Comparison of ENCODE assay signal across 8 mouse cellular contexts in the genomic region with DNA sequence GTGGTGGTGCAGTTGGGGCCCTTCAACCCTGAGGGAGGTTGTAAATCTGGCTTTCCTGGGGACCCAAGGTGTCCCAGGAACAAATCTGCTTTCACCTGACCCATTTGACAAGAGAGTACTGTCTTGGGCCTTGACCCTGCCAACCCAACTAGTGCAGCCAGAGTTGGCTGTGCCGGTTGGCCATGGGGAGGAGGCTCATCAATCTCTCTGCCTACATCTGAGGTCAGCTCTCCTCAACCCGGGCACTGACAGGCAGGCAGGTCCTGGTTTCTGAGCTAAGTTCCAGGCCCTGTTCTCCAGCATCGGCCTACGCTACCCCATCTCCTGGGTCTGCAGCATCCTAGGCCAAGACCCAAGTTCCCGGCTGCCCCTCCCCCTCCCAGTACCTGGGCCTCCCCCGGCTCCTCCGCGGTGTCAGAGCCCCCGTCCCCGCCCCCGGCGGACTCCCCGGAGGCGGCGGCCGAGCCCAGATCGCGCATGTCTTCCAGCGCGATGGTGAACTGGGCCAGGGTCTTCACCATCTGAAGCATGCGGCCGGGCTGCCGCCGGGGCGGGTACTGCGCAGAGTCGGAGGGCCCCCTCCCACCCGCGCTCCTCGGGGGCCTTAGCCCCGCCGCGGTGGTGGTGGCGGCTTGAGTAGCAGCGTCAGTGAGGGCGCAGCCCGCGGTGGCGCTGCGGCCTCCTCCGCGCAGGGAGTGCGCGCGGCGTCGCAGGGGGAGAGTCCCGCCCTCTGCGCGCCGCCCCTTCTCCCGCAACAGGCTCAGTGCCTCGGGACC. TPM values are rescaled to one million over a fixed set of nuclear protein-coding genes. Genes with fewer than 3 reads are reported as not detected.
DNase-seq lines count a peak whose midpoint lies in the region; ATAC-seq and TF ChIP-seq lines count a peak whose summit lies in the region.

No protein-coding gene starts in this region.

- peaks cover 33% of the 10 kb centered on the region for H3K4me1 ChIP-seq in kidney, embryonic 16.5 days (ENCODE audit: insufficient read depth, low read length)
- H3K4me1 ChIP-seq in forebrain, embryonic 16.5 days (replicated peaks; ENCODE audit: control insufficient read depth, insufficient read depth, low read length) = peaks cover 28% of the 10 kb centered on the region
- H3K4me1 ChIP-seq in intestine, embryonic 15.5 days (replicated peaks) = peaks cover 21% of the 10 kb centered on the region
- H3K4me1 ChIP-seq in liver, embryonic 14.5 days (replicated peaks; ENCODE audit: control insufficient read depth in 2 of 2, insufficient read depth in 2 of 2, low read length in 1 of 2) = no peaks in the 10 kb centered on the region; a peak in 1 of 4 replicates

- no peak for TF ChIP-seq CTCF in liver, embryonic 14.5 days (IDR thresholded peaks at IDR 0.05; ENCODE audit: low read depth)

- no peaks in the 10 kb centered on the region for H3K27me3 ChIP-seq in kidney, embryonic 16.5 days (ENCODE audit: insufficient read depth, low read length)
- H3K27me3 ChIP-seq in forebrain, embryonic 16.5 days (replicated peaks; ENCODE audit: control insufficient read depth, insufficient read depth, low read length) = no peaks in the 10 kb centered on the region
- no peaks in the 10 kb centered on the region for H3K27me3 ChIP-seq in intestine, embryonic 15.5 days (replicated peaks)
- H3K27me3 ChIP-seq in liver, embryonic 14.5 days (ENCODE audit: control insufficient read depth, insufficient read depth, low read length) = peaks cover 8% of the 10 kb centered on the region

- H3K9me3 ChIP-seq in kidney, embryonic 16.5 days (ENCODE audit: low read length) = no peaks in the 10 kb centered on the region
- no peaks in the 10 kb centered on the region for H3K9me3 ChIP-seq in forebrain, embryonic 16.5 days (ENCODE audit: control insufficient read depth, low read length)
- no peaks in the 10 kb centered on the region for H3K9me3 ChIP-seq in intestine, embryonic 15.5 days
- H3K9me3 ChIP-seq in liver, embryonic 14.5 days (ENCODE audit: control insufficient read depth, low read length) = no peaks in the 10 kb centered on the region

- H3K4me2 ChIP-seq in kidney, embryonic 16.5 days (replicated peaks; ENCODE audit: low read depth, low read length) = peak overlapping the region; percentile 78
- peak overlapping the region; percentile 81 for H3K4me2 ChIP-seq in forebrain, embryonic 16.5 days (ENCODE audit: low read length)
- H3K4me2 ChIP-seq in intestine, embryonic 15.5 days (replicated peaks) = peak overlapping the region; percentile 95
- peak overlapping the region; percentile 49 for H3K4me2 ChIP-seq in liver, embryonic 14.5 days (ENCODE audit: low read depth)

- peak overlapping the region; percentile 47 for H3K4me3 ChIP-seq in kidney, embryonic 16.5 days (ENCODE audit: low read length)
- H3K4me3 ChIP-seq in forebrain, embryonic 16.5 days (replicated peaks; ENCODE audit: low read length) = peak overlapping the region; percentile 63
- peak overlapping the region; percentile 51 for H3K4me3 ChIP-seq in intestine, embryonic 15.5 days (replicated peaks)
- H3K4me3 ChIP-seq in liver, embryonic 14.5 days (ENCODE audit: insufficient read depth in 1 of 2, low read depth in 2 of 2, low read length in 2 of 2) = peak overlapping the region; percentile 30 to 44

- peak; percentile 53 for ATAC-seq in kidney, embryonic 16.5 days (ENCODE audit: low FRiP score, low TSS enrichment)
- ATAC-seq in cerebellum, adult (ENCODE audit: insufficient number of reproducible peaks, low FRiP score, low TSS enrichment) = peak; percentile 56
- ATAC-seq in forebrain, embryonic 16.5 days = peak; percentile 84
- ATAC-seq in intestine, embryonic 15.5 days = peak; percentile 62
- ATAC-seq in liver, embryonic 14.5 days (ENCODE audit: insufficient read depth) = no peak

- WGBS in kidney, embryonic 16.5 days = 3% methylated on average over 47 of the region's 53 CpGs
- 3% methylated on average over 53 of the region's 53 CpGs for WGBS in forebrain, embryonic 16.5 days
- WGBS in intestine, embryonic 15.5 days = 5% methylated on average over 42 of the region's 53 CpGs
- WGBS in liver, embryonic 14.5 days (ENCODE audit: insufficient replicate concordance) = 5% methylated on average over 50 of the region's 53 CpGs

- no peak overlapping the region for H3K27ac ChIP-seq in kidney, embryonic 16.5 days (ENCODE audit: low read length)
- H3K27ac ChIP-seq in forebrain, embryonic 16.5 days (ENCODE audit: low read length) = peak overlapping the region; percentile 5
- H3K27ac ChIP-seq in intestine, embryonic 15.5 days = no peak overlapping the region
- no peak overlapping the region for H3K27ac ChIP-seq in liver, embryonic 14.5 days

- no peak for TF ChIP-seq EP300 in liver, embryonic 14.5 days (IDR thresholded peaks at IDR 0.05; ENCODE audit: low read depth)

- H3K36me3 ChIP-seq in kidney, embryonic 16.5 days (ENCODE audit: insufficient read depth, low read length) = peaks cover 13% of the 10 kb centered on the region
- no peaks in the 10 kb centered on the region; the same call in 1 of the 2 replicates for H3K36me3 ChIP-seq in forebrain, embryonic 16.5 days (ENCODE audit: control insufficient read depth, insufficient read depth)
- H3K36me3 ChIP-seq in intestine, embryonic 15.5 days = peaks cover 9% of the 10 kb centered on the region; the same call in 1 of the 2 replicates
- no peaks in the 10 kb centered on the region for H3K36me3 ChIP-seq in liver, embryonic 14.5 days (replicated peaks; ENCODE audit: control insufficient read depth, insufficient read depth, low read depth)

- no peak for DNase-seq in kidney, adult 18-20 months
- DNase-seq in liver, embryonic 14.5 days (ENCODE audit: low read depth in 3 of 3, low spot score in 3 of 3) = no peak
- peak; percentile 79 to 80 for DNase-seq in right cerebral cortex, postnatal 10 days (ENCODE audit: low spot score in 2 of 2)
- DNase-seq in adipocyte (ENCODE audit: low spot score) = no peak

- H3K9ac ChIP-seq in kidney, embryonic 16.5 days (replicated peaks; ENCODE audit: low read length) = peak overlapping the region; percentile 68
- peak overlapping the region; percentile 89 for H3K9ac ChIP-seq in forebrain, embryonic 16.5 days (replicated peaks; ENCODE audit: low read depth, low read length)
- H3K9ac ChIP-seq in intestine, embryonic 15.5 days = peak overlapping the region; percentile 61
- H3K9ac ChIP-seq in liver, embryonic 14.5 days (replicated peaks) = no peak overlapping the region

RNA-seq across cellular contexts. Expression of gene Relt, which starts 31.0 kb away (rescaled TPM):
- polyA plus RNA-seq in kidney, embryonic 16.5 days (2015; fragmentation: Nextera tagmentation; extraction: Ambion mirVana) = 3.8 and 4.8 TPM in 2 replicates
- polyA plus RNA-seq in forebrain, embryonic 16.5 days (2015; fragmentation: Nextera tagmentation; extraction: Ambion mirVana) = 3.9 and 4.8 TPM in 2 replicates
- polyA plus RNA-seq in intestine, embryonic 15.5 days (2015; fragmentation: Nextera tagmentation; extraction: Ambion mirVana) = 2.6 and 3.5 TPM in 2 replicates
- 12.2 and 17.2 TPM in 2 replicates for polyA plus RNA-seq in liver, embryonic 14.5 days (2012; rRNA removed)
- polyA plus RNA-seq in liver, embryonic 14.5 days (2014; fragmentation: Nextera tagmentation; extraction: Ambion mirVana) = 11.7 and 14.7 TPM in 2 replicates

RNA-seq across cellular contexts. Expression of gene Arhgef17, which starts 37.7 kb away (rescaled TPM):
- polyA plus RNA-seq in kidney, embryonic 16.5 days (2015; fragmentation: Nextera tagmentation; extraction: Ambion mirVana) = 10.7 and 10.8 TPM in 2 replicates
- 8.5 and 10.2 TPM in 2 replicates for polyA plus RNA-seq in forebrain, embryonic 16.5 days (2015; fragmentation: Nextera tagmentation; extraction: Ambion mirVana)
- polyA plus RNA-seq in intestine, embryonic 15.5 days (2015; fragmentation: Nextera tagmentation; extraction: Ambion mirVana) = 5.0 and 6.0 TPM in 2 replicates
- 1.7 and 2.0 TPM in 2 replicates for polyA plus RNA-seq in liver, embryonic 14.5 days (2012; rRNA removed)
- 0.70 and 0.72 TPM in 2 replicates for polyA plus RNA-seq in liver, embryonic 14.5 days (2014; fragmentation: Nextera tagmentation; extraction: Ambion mirVana)

Comparison
In these comparisons a context has a peak if more than half of its experiments do, and no peak if none do; other contexts are left out.
1. DNase-seq: peak in right cerebral cortex, postnatal 10 days (2 of 2); none in kidney, adult 18-20 months (single experiment), liver, embryonic 14.5 days (0 of 3) and adipocyte (single experiment).
2. Peak in every context shown above with its lines, with median percentiles within 50 percentile points of each other: H3K4me2 ChIP-seq and H3K4me3 ChIP-seq.